Mouse (Mus musculus): Measurements from ENCODE around the gene Ube2ql1. TPM values are rescaled to one million over a fixed set of nuclear protein-coding genes. Genes with fewer than 3 reads are reported as not detected.

The Ube2ql1 gene
- polyA plus RNA-seq (2015; fragmentation: Nextera tagmentation; extraction: Ambion mirVana): 0.05 and 0.13 TPM in 2 replicates

DNA sequence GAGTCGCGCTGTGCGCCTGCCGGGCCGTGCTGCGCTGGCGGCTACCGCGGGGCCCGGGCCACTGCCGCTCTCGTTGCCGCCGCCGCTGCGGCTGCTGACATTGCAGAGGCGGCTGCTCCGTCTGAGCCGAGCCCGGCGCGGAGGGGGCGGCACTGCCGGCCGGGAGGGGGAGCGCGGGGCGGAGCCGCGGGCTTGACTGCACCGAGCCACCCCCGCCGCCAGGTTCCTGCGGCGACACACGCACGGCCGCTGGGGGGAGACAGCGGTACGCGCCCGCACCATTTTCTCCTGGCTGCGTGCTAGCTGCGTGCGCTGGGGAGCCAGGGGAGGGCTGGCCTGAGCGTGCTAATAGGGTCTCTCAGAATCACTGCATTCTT lies at the start of gene Ube2ql1:
Gene Ube2ql1, minus strand, starts transcription at position 131 of the 377 bp plus-strand sequence.
- Histone ChIP-seq H3K4me3 (replicated peaks) (peak within 1 kb of the TSS; percentile 58), H3K9me3 (replicated peaks) (no peaks in the 10 kb centered on the region), H3K4me1 (replicated peaks) (peaks cover 4% of the 10 kb centered on the region), H3K4me2 (peak within 1 kb of the TSS; percentile 69), H3K36me3 (no peaks in the 10 kb centered on the region), H3K27me3 (peaks cover 66% of the 10 kb centered on the region), H3K27ac (no peak within 1 kb of the TSS), H3K9ac (peak within 1 kb of the TSS; percentile 23; the same call in 1 of the 2 replicates)
- WGBS (ENCODE audit: insufficient replicate concordance): under 1% methylated on average over 40 of the region's 46 CpGs
- ATAC-seq (ENCODE audit: low read depth): peak; percentile 79
- DNase-seq: peak; percentile 20

GRCm38 (mm10) chr13:69788704-69789103 lies 49.0 kb upstream of the Ube2ql1 start:
- H3K4me1 ChIP-seq (replicated peaks): no peaks in the 10 kb centered on the region
- H3K27me3 ChIP-seq: no peaks in the 10 kb centered on the region
- no peaks in the 10 kb centered on the region for H3K36me3 ChIP-seq
- 28% methylated on average over 5 of the region's 5 CpGs for WGBS (ENCODE audit: insufficient replicate concordance)
- no peak overlapping the region for H3K9ac ChIP-seq
- no peak overlapping the region for H3K27ac ChIP-seq
- DNase-seq (no peak), ATAC-seq (ENCODE audit: low read depth) (no peak)
- no peak overlapping the region for H3K4me3 ChIP-seq (replicated peaks)
- no peak overlapping the region for H3K4me2 ChIP-seq
- H3K9me3 ChIP-seq (replicated peaks): no peaks in the 10 kb centered on the region

- Histone ChIP-seq H3K36me3 (no peaks in the 10 kb centered on the region), H3K4me1 (replicated peaks) (no peaks in the 10 kb centered on the region), H3K9me3 (replicated peaks) (no peaks in the 10 kb centered on the region), H3K27ac (no peak overlapping the region), H3K9ac (no peak overlapping the region), H3K27me3 (no peaks in the 10 kb centered on the region), H3K4me3 (replicated peaks) (no peak overlapping the region), H3K4me2 (no peak overlapping the region)
- WGBS (ENCODE audit: insufficient replicate concordance): 80% methylated on average over 19 of the region's 19 CpGs
- ATAC-seq (ENCODE audit: low read depth): no peak
- no peak for DNase-seq
These were observed 38.5 kb upstream of the Ube2ql1 start for GRCm38 (mm10) chr13:69778221-69778620.

DNA sequence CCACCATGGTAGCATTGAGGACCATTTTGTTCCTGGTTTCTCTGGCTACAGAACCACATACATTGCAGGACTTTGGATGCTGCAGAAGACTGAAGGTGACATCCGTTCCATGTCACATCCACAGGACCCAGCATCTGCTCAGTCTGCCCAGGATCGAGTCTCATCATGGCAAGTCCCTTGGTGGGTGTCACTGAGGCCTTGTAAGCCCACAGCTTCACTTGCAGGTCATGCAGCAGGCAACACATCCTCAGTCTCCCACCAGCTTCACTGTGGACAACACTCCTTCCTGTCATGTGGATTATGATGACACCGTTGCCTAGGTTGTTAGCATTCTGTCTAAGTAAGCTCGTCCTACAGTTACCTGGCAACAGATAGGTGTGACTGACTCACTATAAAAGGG lies 32.7 kb upstream of the Ube2ql1 start:
- H3K4me2 ChIP-seq: no peak overlapping the region
- H3K27me3 ChIP-seq: no peaks in the 10 kb centered on the region
- DNase-seq: no peak
- H3K27ac ChIP-seq: no peak overlapping the region
- no peaks in the 10 kb centered on the region for H3K36me3 ChIP-seq
- no peak overlapping the region for H3K4me3 ChIP-seq (replicated peaks)
- no peak overlapping the region for H3K9ac ChIP-seq
- 59% methylated on average over 4 of the region's 4 CpGs for WGBS (ENCODE audit: insufficient replicate concordance)
- no peak for ATAC-seq (ENCODE audit: low read depth)
- peaks cover 3% of the 10 kb centered on the region; the same call in 1 of the 2 replicates for H3K9me3 ChIP-seq (replicated peaks)
- H3K4me1 ChIP-seq (replicated peaks): no peaks in the 10 kb centered on the region

DNA sequence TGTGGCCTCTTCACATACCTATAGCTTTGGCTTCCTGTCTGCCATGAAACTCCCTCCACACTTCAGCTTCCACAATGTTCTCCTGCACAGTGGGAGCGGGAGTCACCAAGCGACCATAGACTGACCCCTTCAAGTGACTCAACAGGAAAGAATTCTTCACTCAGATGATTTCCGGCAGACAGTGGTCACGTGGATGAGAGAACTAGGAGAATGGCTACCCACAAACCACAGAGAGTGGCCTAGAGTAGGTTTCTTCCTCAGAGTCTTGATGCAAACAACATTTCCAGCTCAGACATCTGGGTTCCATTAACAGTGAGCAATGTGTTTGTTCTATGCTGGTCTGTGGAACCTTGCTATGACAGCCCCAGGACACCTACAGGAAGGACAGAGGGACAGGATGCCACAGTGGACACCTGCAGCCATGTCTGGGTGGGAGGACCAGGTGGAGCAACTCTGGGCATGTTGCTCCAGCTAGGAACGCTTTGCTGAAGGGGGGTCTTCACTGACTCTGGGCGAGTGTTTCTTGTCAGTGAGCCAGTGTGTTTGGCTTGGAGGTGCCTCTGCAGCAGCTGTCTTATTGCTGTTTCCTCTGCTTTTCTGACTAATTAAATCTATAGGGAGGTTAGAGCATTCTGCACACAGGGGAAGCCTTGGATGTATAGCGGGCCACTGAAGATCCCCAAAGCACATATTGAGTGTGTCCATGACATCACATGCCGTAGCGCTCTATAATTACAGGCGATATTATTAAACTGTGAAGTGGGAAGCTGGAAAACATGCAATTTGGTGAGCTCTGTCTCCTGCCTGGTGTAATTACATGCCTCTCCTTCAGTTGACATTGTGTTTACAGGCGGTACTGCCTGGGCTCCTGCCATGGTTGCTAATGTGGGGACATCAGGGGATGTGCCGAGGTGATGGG lies 31.1 kb upstream of the Ube2ql1 start:
- no peaks in the 10 kb centered on the region for H3K4me1 ChIP-seq (replicated peaks)
- no peaks in the 10 kb centered on the region for H3K27me3 ChIP-seq
- H3K9ac ChIP-seq: no peak overlapping the region
- ATAC-seq (ENCODE audit: low read depth): no peak
- H3K9me3 ChIP-seq (replicated peaks): peaks cover 3% of the 10 kb centered on the region; the same call in 1 of the 2 replicates
- H3K4me2 ChIP-seq: no peak overlapping the region
- H3K36me3 ChIP-seq: no peaks in the 10 kb centered on the region
- H3K4me3 ChIP-seq (replicated peaks): no peak overlapping the region
- no peak for DNase-seq
- H3K27ac ChIP-seq: no peak overlapping the region
- WGBS (ENCODE audit: insufficient replicate concordance): 59% methylated on average over 12 of the region's 12 CpGs

GRCm38 (mm10) chr13:69768152-69768551 lies 28.5 kb upstream of the Ube2ql1 start:
- DNase-seq: no peak
- Histone ChIP-seq H3K4me2 (no peak overlapping the region), H3K27ac (no peak overlapping the region), H3K27me3 (no peaks in the 10 kb centered on the region), H3K4me1 (replicated peaks) (no peaks in the 10 kb centered on the region), H3K4me3 (replicated peaks) (no peak overlapping the region), H3K9ac (no peak overlapping the region), H3K36me3 (no peaks in the 10 kb centered on the region), H3K9me3 (replicated peaks) (peaks cover 3% of the 10 kb centered on the region; the same call in 1 of the 2 replicates)
- WGBS (ENCODE audit: insufficient replicate concordance): 64% methylated on average over 10 of the region's 10 CpGs
- no peak for ATAC-seq (ENCODE audit: low read depth)

GRCm38 (mm10) chr13:69764646-69765045 lies 25.0 kb upstream of the Ube2ql1 start:
- H3K9ac ChIP-seq: no peak overlapping the region
- no peak overlapping the region for H3K4me2 ChIP-seq
- H3K9me3 ChIP-seq (replicated peaks): no peaks in the 10 kb centered on the region; the same call in 1 of the 2 replicates
- no peak for DNase-seq
- H3K27ac ChIP-seq: no peak overlapping the region
- no peak for ATAC-seq (ENCODE audit: low read depth)
- no peaks in the 10 kb centered on the region for H3K4me1 ChIP-seq (replicated peaks)
- 76% methylated on average over 9 of the region's 9 CpGs for WGBS (ENCODE audit: insufficient replicate concordance)
- no peaks in the 10 kb centered on the region for H3K36me3 ChIP-seq
- no peaks in the 10 kb centered on the region for H3K27me3 ChIP-seq
- no peak overlapping the region for H3K4me3 ChIP-seq (replicated peaks)

DNA sequence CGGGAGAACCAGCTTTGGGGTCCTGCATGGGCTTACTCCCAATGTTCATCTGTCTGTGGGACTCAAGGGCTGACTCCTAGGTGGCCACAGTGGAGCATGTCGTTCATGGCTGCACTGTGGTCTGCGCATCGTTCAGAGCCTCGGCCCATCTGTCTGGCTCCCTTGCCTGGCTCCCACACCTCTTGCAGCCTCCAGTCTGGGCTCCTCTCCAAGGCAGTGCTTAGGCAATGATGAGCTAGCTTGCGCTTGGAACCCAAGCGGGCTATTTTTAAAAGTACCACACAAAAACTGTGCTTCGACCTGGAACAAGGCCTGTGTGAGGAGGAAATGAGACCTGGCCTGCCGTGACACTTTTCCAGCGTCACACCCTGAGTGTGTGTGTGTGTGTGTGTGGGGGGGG lies 21.7 kb upstream of the Ube2ql1 start:
- ATAC-seq (ENCODE audit: low read depth) (no peak), DNase-seq (no peak)
- no peak overlapping the region for H3K4me2 ChIP-seq
- no peak overlapping the region for H3K9ac ChIP-seq
- no peaks in the 10 kb centered on the region for H3K36me3 ChIP-seq
- no peaks in the 10 kb centered on the region for H3K9me3 ChIP-seq (replicated peaks)
- H3K27me3 ChIP-seq: no peaks in the 10 kb centered on the region
- WGBS (ENCODE audit: insufficient replicate concordance): 69% methylated on average over 10 of the region's 10 CpGs
- no peak overlapping the region for H3K27ac ChIP-seq
- no peaks in the 10 kb centered on the region for H3K4me1 ChIP-seq (replicated peaks)
- H3K4me3 ChIP-seq (replicated peaks): no peak overlapping the region

DNA sequence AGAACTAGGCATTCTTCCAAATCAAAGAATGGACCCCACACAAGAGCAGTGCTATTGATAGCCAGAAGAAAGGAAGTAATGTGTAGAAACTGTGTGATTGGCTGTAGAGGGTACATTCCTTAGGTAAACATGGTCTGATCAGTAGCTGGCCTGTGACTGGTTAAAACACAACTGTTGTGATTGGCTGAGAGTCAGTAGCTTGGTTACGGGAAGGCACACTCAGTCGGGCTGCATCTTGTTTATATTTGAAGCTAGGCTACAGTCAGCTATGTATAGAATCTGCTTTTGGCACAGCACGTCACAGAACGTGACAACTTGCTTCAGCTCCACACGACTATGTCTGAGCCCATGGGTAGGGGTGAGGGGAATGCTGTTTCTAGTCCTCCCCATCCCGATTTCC lies 19.3 kb upstream of the Ube2ql1 start:
- no peak for ATAC-seq (ENCODE audit: low read depth)
- Histone ChIP-seq H3K27me3 (no peaks in the 10 kb centered on the region), H3K9ac (no peak overlapping the region), H3K4me2 (no peak overlapping the region), H3K4me1 (replicated peaks) (no peaks in the 10 kb centered on the region), H3K9me3 (replicated peaks) (no peaks in the 10 kb centered on the region), H3K36me3 (no peaks in the 10 kb centered on the region), H3K4me3 (replicated peaks) (no peak overlapping the region), H3K27ac (no peak overlapping the region)
- no peak for DNase-seq
- WGBS (ENCODE audit: insufficient replicate concordance): 54% methylated on average over 6 of the region's 6 CpGs

GRCm38 (mm10) chr13:69752875-69753274 lies 13.2 kb upstream of the Ube2ql1 start:
- H3K4me1 ChIP-seq (replicated peaks): no peaks in the 10 kb centered on the region
- H3K27me3 ChIP-seq: no peaks in the 10 kb centered on the region
- DNase-seq (no peak), ATAC-seq (ENCODE audit: low read depth) (no peak)
- H3K4me3 ChIP-seq (replicated peaks): no peak overlapping the region
- H3K9ac ChIP-seq: no peak overlapping the region
- no peaks in the 10 kb centered on the region for H3K36me3 ChIP-seq
- WGBS (ENCODE audit: insufficient replicate concordance): 41% methylated on average over 2 of the region's 2 CpGs
- H3K27ac ChIP-seq: no peak overlapping the region
- H3K9me3 ChIP-seq (replicated peaks): no peaks in the 10 kb centered on the region
- H3K4me2 ChIP-seq: no peak overlapping the region

DNA sequence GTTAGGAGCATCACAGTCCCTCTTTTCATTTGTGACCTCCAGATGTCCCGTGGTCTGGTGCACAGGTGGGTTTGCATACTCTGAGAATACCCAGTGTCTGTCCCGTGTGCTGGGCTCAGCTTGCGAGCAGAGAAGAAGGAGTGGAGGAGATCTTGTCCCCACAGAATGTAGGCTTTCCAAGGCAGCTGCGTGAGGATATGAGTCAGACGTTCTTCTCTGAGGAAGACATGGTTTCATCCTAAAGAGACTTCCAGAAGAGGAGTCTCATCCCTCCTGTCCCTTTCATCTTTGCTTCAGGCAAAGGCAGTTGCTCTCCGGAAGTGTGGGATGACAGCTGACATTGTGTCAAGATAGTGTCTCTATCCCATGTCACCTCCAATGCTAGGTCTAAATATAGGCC lies 11.8 kb upstream of the Ube2ql1 start:
- no peak overlapping the region for H3K27ac ChIP-seq
- DNase-seq: no peak
- H3K4me1 ChIP-seq (replicated peaks): no peaks in the 10 kb centered on the region
- 71% methylated on average over 6 of the region's 6 CpGs for WGBS (ENCODE audit: insufficient replicate concordance)
- no peaks in the 10 kb centered on the region for H3K9me3 ChIP-seq (replicated peaks)
- ATAC-seq (ENCODE audit: low read depth): no peak
- no peaks in the 10 kb centered on the region for H3K36me3 ChIP-seq
- H3K9ac ChIP-seq: no peak overlapping the region
- H3K4me2 ChIP-seq: no peak overlapping the region
- no peaks in the 10 kb centered on the region for H3K27me3 ChIP-seq
- no peak overlapping the region for H3K4me3 ChIP-seq (replicated peaks)

DNA sequence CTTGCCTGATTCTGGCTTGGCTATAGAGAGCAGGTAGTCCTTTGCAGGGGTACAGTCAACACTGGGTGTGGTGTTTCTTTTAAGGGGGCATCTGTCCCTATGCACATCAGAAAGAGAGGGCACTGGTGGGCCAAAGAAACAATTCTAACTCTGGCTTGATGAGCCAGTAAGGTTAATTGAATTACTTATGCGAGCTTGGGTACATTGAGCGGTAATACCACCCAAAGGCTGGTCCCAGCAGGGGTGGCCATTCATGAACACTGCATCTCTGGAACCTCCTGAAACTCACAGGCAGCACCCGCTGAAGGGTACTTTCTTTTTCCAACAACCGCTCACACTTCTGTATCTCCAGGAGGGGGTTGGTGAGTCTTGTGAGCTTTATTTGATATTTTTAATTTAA lies 9.1 kb upstream of the Ube2ql1 start:
- H3K9ac ChIP-seq: no peak overlapping the region
- H3K9me3 ChIP-seq (replicated peaks): no peaks in the 10 kb centered on the region
- no peak overlapping the region for H3K27ac ChIP-seq
- H3K27me3 ChIP-seq: no peaks in the 10 kb centered on the region
- ATAC-seq (ENCODE audit: low read depth) (no peak), DNase-seq (no peak)
- H3K36me3 ChIP-seq: no peaks in the 10 kb centered on the region
- no peak overlapping the region for H3K4me3 ChIP-seq (replicated peaks)
- no peaks in the 10 kb centered on the region for H3K4me1 ChIP-seq (replicated peaks)
- H3K4me2 ChIP-seq: no peak overlapping the region
- WGBS (ENCODE audit: insufficient replicate concordance): 67% methylated on average over 4 of the region's 4 CpGs

Data from liver, embryonic 13.5 days (tissue).